Mouse (Mus musculus) megakaryocyte, embryonic 14.5 days (primary cell): ENCODE data around the gene Ddx27.

Experiments
- FLI1 ChIP-seq: IDR thresholded peaks from 2 replicates; pipeline ENCODE4 v1.6.1; 2012; ENCODE audit warnings: low read length, inconsistent platforms, mixed read lengths
- GATA1 ChIP-seq: IDR thresholded peaks from 3 replicates; pipeline ENCODE4 v1.6.1; 2012; ENCODE audit warnings: mixed read lengths, low read length, inconsistent platforms, borderline replicate concordance

DNA sequence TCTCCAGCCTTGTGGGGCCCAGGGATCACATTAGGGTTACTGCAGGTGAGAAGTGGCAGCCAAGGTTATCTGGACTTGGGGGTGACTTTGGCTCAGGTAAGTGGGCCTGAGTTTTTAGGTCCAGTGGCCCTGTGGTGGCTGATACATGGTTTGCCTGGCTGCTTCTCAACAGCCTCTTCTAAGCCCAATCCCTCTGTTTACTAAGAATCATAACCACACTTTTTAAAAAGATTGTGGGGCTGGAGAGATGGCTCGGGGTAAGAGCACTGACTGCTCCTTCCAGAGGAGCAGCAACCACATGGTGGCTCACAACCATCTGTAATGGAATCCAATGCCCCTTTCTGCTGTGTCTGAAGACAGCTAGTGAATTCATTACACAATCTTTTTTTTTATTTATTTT is 51.0 kb downstream of the Ddx27 start:
- TF ChIP-seq GATA1 (no peak), FLI1 (no peak)
